Mouse (Mus musculus): Measurements from ENCODE around the gene Igsf11. TPM values are rescaled to one million over a fixed set of nuclear protein-coding genes. Genes with fewer than 3 reads are reported as not detected.

Igsf11 gene
- total RNA-seq, 2 experiments from 2014 or later, result 0.37 to 0.51 TPM

- DNase-seq, result no peak
Measured at GRCm38 (mm10) chr16:38940805-38941204, 48.3 kb downstream of the Igsf11 start.

DNA sequence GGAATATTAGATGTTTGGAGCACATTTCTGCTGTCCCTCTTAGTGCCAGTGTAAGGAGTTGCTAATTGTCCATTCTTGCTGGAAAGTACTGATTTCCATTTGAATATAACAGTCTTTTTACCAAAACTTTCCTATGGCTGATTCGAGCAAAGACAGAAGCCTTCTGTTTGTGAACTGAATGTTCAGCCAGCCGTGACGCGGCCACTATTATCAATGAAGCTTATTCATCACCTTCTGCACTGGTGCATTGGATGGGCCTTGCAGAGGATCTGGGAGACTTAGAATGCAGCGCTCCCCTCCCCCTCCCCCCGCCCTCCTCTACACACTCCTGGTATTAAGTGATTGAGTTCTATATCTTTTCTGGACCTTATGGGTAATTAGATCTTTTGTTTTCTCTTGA lies 48.8 kb downstream of the Igsf11 start:
- no peak for DNase-seq

DNA sequence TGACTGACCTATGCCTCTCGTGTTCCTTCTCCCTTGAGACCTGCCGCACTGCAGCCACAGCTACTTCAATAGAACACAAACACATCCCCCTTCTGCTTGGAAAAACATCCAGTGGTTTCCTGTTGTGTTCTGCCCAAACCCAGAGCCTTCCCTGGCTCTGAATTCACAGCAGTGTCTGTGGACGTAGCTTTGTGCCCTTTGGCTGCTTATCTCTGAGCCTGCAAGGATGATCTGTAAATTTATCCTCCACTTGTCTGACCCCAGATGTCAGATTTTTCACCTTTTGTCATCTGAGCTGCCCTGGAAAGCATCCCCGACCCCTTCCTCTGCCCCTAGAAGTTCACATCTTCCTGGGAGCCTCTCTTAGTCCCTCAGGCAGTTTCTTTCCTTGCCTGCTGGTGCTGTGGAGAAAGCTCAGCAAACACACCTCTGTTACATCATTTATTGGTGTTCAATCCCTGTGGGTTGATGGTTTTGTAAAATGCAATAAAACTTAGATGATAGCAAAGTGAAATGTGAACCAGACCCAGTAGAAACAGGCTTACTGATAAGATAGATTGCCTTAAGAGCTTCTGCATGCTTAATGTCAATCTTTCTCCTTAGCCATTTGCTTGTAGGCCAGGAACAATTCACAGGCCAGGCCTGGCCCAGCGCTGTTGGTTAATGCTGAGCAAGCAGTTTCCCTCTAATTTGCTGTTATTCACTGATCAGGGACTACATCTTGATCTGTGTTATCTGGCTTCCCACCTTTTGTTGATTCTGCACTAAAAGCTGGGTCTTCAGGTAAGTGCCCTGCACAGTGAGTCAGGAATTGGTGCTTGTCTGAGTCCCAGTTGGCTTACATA lies 51.5 kb downstream of the Igsf11 start:
- no peak for DNase-seq

DNA sequence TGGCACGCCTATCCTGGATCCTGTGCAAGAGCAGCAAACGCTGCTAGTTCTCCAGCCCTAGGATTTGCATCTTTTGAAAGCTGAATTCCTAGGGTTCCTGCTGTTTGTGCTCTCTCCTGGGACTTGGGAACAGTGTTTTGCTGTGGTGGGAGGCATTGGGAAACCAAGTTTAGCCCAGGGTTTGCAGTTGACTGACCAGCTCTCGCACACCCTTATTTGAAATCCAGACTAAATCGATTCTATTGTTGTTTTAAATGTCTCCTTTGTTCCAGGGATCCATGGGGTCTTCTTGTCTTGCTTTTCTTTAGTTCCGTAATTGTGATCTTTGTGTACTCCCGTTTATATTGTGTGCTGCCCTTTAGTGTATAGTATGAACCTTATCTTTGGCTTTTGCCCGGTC lies 52.6 kb downstream of the Igsf11 start:
- DNase-seq, result no peak

DNA sequence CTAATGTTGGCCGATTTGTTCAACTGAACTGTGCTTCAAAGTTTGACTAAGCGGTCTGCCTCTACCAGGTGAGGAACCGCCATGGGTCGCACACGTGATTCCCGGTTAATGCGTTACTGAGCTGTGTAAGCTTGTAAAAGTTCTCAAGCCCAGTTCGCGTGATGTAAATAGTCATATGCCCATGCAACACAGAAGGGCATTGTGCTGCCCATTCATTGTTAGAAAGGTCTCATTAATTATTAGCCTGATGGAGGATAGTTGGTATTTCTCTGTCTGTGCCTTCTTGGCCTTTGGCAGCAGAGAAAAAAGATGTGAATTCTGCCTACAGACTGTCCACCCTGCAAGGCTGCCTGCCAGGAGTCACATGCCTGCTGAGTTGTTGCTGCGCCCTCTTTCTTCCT lies 53.1 kb downstream of the Igsf11 start:
- no peak for DNase-seq

DNA sequence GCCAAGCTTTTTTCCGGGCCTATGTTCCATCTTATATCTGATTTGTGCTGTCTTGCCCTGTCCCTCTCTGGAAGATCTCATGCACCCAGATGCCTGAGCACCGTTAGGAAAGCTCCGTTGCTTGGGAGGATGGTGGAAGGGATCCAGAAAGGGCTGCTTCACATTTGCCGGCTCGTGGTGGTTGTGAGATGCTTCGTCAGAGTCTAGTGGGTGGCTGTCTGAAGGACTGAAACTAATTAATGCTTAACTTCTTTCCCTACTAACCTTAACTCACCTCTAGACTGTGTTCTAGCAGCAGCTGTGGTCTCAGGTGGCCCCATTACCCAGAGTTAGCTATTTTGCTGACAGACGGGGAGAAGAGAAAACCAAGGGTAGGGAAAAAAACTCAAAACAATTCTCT lies 54.0 kb downstream of the Igsf11 start:
- no peak for DNase-seq

DNA sequence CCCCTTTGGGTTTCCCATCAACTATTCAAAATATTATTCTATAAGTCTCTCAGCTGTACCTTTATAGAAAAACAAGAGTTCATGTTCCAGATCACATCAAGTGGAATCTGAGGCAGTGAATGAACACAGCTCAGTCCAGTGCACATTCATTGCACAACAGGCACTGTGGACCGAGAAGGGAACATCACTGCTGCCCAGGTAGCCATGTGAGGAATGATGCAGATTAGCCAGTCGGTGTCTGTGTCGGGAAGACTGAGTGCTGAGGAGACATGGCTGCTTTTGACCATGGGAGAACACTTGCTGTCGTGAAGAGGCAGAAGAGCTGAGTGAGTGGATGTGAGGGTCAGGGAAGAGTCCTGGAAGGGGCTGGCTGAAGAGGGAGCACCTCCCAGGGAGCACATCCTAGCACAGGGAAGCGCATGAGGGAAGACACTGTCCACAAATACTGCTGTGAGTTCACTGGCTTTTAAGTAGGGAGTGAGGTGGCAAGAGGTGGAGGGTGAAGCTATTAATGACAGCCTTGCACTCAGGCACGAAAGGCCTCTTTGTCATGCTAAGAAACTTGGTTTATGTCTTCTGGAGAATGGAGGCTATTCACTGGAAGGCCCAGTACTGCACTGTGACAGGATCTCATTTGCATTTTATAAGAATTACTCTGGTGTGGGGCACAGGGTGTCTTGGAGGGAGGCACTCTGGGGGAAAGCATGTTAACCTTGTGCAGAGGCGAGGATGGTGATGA lies 54.8 kb downstream of the Igsf11 start:
- DNase-seq, result no peak

DNA sequence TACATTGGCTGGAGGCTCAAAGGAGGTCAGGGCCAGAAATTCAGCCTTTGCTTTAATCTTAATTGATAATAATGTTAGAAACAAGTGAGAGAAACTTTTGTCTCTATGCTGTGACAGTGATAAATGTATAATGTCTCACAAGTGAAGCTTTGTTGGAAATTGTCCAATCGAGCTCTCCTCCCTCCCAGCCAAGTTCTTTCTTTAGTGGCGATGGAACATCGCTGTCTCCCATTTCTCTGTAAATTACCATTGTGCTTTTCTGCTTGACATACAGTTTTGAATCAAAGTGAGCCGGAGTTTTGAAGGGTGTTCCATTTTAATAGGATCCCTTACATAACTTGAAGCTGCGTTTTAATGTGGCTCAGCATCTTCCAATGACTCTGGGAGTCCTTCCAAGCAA lies 56.0 kb downstream of the Igsf11 start:
- no peak for DNase-seq

GRCm38 (mm10) chr16:38952881-38953280 lies 60.4 kb downstream of the Igsf11 start:
- DNase-seq, result no peak

- DNase-seq, result no peak
Measured at GRCm38 (mm10) chr16:38953821-38954220, 61.4 kb downstream of the Igsf11 start.

DNA sequence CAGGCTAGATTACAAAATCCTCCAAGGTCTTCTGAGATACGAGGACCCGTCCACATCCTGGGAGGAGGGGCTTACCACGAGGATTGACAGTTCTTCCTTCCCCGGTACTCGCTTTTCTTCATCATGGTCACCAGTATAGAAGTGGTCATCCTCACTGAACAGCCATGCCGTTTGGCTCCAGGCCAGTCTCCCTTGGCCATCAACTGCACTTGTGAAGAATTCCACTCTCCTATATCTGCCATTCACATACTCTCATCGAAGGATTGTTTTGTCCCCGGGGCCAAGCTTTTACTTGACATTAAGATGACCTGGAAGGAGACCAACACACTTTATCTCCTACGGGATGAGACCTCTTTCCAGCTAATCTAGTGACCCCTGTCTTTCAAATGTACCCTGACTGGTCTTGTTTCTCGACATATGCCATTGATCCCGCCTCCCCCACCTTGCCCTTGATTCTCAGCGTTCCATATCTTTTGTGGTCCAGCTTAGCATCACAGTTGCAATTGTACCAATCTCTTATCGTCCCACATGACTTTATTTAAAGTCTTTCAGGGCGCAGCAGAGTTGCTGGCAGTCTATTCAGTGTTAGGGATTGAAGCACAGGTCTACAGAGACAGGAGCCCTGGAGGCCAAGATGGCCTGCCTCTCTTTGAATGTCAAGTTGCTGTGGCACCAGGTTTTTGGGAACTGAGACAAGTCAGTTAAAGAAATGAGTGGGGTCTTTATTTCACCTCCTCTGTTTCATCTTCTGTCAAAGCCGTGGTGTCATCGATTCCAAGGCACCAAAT lies 62.2 kb downstream of the Igsf11 start:
- no peak for DNase-seq

- no peak for DNase-seq
Measured at GRCm38 (mm10) chr16:38955296-38955695, 62.8 kb downstream of the Igsf11 start.

- DNase-seq, result no peak
Measured at GRCm38 (mm10) chr16:38958801-38959200, 66.3 kb downstream of the Igsf11 start.

GRCm38 (mm10) chr16:38960550-38960949 lies 68.1 kb downstream of the Igsf11 start:
- DNase-seq, result no peak

- no peak for DNase-seq
Measured at GRCm38 (mm10) chr16:38961865-38962264, 69.4 kb downstream of the Igsf11 start.

DNA sequence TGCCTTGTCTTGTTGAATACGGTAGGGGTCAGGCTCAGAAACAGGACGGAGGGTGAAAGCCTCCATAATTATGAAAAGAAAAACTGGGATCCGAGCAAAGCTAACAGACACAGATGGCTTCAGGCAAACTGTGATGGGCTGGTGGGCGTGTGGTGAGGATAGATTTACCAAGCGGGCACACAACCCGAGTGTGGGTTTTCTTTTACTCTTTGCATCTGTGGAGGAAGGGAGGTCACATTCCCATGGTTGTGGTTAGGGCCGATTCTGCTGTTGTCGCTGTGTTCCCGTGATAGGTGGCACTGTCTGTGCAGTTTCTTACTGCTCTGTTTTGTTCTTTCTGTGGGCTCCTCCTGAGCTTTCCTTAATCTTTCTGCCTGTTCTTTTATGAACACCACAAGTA lies 70.2 kb downstream of the Igsf11 start:
- DNase-seq, result no peak

GRCm38 (mm10) chr16:38967026-38967425 lies 74.6 kb downstream of the Igsf11 start:
- DNase-seq, result no peak

DNA sequence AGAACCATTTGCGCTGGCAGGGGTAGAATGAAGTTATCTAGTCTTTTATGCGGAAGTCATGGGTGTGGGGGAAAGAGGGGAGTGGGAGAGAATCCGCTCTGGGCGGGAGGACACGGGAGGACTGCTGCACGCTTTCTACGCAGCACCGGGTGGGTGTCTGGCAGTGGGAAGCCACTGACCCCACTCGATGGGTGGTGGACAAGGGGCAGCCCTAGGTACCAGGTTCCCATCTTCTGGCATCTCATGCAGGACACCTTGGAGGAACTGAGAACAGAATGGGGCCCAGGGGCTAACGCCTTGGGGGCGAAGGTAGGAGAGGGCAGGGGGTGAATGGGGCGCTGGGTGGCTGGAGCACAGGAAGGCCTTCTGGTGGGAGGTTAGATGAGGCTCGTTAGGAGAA lies 83.7 kb downstream of the Igsf11 start:
- no peak for DNase-seq

DNA sequence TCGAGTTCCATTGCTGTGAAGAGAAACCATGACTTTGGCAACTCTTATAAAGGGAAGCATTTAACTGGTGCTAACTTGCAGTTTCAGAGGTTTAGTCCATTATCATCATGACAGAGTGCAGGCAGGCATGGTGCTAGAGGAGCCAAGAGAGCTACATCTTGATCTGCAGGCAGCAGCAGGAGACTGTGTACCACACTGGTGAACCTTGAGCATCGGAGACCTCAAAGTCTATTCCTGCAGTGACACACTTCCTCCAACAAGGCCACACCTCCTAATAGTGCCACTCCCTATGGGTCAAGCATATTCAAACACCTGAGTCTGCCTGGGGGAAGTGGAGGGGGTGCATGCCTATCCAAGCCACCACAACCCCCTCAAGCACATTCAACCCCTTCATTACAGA lies 86.1 kb downstream of the Igsf11 start:
- no peak for DNase-seq

DNA sequence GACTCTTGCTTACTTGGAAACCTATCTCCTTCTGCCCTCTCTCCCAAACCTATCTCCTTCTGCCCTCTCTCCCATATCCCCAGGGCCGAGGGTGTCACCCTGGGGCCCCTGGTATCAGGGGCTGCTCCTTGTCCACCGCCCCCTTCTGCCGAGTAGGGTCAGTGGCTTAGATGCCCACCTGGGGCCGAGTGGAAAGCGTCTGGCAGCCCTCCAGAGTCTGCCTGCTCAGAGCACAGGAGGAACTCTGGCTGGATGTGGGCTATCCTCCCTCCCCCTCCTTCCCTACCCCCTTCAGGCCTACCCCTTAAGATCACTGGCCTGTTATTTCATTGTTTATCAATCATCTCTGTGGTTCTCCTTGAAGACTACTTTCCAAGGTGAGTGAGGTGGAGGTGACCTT lies 88.1 kb downstream of the Igsf11 start:
- DNase-seq, result no peak

- DNase-seq, result no peak
Measured at GRCm38 (mm10) chr16:38982051-38982450, 89.6 kb downstream of the Igsf11 start.

- no peak for DNase-seq
Measured at GRCm38 (mm10) chr16:38982508-38983236, 90.2 kb downstream of the Igsf11 start.
